Mouse (Mus musculus) Patski (cell line): ENCODE data around the gene Sytl2. TPM values are rescaled to one million over a fixed set of nuclear protein-coding genes. Genes with fewer than 3 reads are reported as not detected.

Experiments used
- ATAC-seq: fragments of 100-300 bp; one replicate; pipeline ENCODE4 v1.8.0; 2021
- CTCF ChIA-PET: fragments of 350-600 bp; sonication (Branson Sonifier 250); formaldehyde crosslinking; loops from one replicate; lab custom pipeline; 2022; ENCODE audit warnings: inconsistent platforms; lab: Charles Lee
- POLR2A ChIA-PET: fragments of 350-600 bp; sonication (Branson Sonifier 250); formaldehyde crosslinking; loops from one replicate; lab custom pipeline; 2022; ENCODE audit warnings: antibody characterized with exemption, inconsistent platforms; lab: Charles Lee
- DNase-seq: peaks from one replicate; pipeline ENCODE4 v3.0.0-alpha.2; 2011; ENCODE audit warnings: low read depth, low spot score
- H3K27me3 ChIP-seq: fragments of 371-371 bp; one replicate; pipeline ENCODE4 v1.5.1; 2021
- CTCF ChIP-seq: fragments of 100-300 bp; IDR thresholded peaks from one replicate; pipeline ENCODE4 v1.5.1; 2021
- in situ Hi-C: fragments of 300-500 bp; cut with MboI; formaldehyde crosslinking; loops from 3 replicates; pipeline ENCODE4 v1.11.1; 2018; ENCODE audit warnings: low pct_unique_long_range_greater_than_20kb, mixed read lengths
- polyA plus RNA-seq: library from polyadenylated mRNA; unstranded; gene quantifications from one replicate; pipeline ENCODE4 v1.2.3, GENCODE M21; 2021

Sytl2 gene
- polyA plus RNA-seq, 1 experiment from 2014 or later = 214 TPM

DNA sequence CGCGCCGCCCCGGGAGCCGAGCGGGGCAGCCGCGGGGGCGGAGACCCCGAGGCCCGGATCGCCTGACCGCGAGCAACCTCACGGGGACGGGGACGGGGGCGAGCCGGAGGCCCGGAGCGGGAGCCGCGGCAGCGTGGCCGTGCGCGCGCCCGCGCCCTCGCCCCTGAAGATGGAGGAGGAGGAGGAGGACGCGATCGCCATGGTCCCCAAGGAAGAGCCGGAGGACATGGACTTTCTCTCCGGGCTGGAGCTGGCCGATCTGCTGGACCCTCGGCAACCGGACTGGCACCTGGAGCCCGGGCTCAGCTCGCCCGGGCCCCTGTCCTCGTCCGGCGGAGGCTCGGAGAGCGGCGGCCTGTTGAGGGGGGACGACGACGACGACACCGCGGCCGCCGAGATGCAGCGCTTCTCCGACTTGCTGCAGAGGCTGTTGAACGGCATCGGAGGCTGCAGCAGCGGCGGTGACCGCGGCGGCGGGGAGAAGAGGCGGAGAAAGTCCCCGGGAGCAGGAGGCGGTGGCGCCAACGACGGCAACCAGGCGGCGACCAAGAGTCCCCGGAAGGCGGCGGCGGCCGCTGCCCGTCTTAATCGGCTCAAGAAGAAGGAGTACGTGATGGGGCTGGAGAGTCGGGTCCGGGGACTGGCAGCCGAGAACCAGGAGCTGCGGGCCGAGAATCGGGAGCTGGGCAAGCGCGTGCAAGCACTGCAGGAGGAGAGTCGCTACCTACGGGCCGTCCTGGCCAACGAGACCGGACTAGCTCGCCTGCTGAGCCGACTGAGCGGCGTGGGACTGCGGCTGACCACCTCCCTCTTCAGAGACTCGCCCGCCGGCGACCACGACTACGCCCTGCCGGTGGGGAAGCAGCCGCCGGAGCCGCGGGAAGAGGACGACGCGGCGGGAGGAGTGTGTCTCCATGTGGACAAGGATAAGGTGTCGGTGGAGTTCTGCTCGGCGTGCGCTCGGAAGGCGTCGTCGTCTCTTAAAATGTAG, 141.3 kb downstream of the Sytl2 start:
- in situ Hi-C loops = loop anchor here (25.0 kb wide), 1 partner anchor 456 kb away; the partner anchor contains the start of gene Eed
- ATAC-seq = peak; percentile 10
- CTCF ChIA-PET = no interaction called here
- POLR2A ChIA-PET = interaction anchor here (0.9 to 2.3 kb wide), 6 partner anchors 13 to 237 kb away, joined by 3 to 9 read pairs (median 4); partner anchors contain the start of gene Tmem126a
- TF ChIP-seq CTCF = no peak
- DNase-seq = no peak
- H3K27me3 ChIP-seq = no peaks in the 10 kb centered on the region

GRCm38 (mm10) chr7:90444206-90444605, 142.2 kb downstream of the Sytl2 start:
- no peak for TF ChIP-seq CTCF
- in situ Hi-C loops = loop anchor here (25.0 kb wide), 1 partner anchor 457 kb away; the partner anchor contains the start of gene Eed

DNA sequence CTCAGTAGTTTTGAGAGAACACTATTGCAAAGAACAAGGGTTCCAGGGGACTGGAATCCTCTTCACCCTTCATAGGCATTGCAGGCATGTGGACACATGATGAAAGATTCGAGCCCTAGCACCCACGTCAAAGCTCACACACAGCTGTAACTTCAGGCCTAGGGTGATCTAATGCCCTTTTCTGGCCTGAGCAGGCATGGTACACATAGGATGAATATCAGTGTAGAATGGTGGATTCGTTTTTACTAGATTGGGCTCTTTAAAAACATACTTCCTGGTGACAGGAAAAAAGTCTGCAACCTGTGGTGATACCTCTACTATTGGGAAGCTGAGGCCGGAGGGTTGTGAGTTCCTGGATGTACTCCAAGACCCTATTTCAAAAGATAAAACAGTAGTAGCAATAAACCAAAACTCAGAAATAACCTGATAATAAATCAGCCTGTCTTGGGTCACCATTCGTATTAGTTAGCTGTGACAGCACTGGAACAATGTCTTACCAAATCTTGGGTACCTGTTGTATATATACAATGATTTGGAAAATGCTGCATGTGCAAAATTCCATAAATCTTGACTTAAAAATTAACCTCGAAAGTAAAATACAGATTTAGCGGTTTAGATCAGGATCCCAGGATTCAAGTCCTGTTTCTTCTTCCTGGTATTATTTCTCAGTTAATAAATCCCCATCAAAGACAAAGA, 154.2 kb downstream of the Sytl2 start:
- ChIA-PET CTCF (interaction anchor here (1.1 to 1.8 kb wide), 2 partner anchors 8 to 10 kb away, joined by 4 read pairs; no protein-coding TSS in a partner anchor), POLR2A (interaction anchor here (0.6 to 1.9 kb wide), 3 partner anchors 13 to 660 kb away, joined by 3 to 9 read pairs (median 3); partner anchors contain the start of gene Crebzf)
- TF ChIP-seq CTCF = no peak
- ATAC-seq (no peak), DNase-seq (no peak)
- H3K27me3 ChIP-seq = no peaks in the 10 kb centered on the region
- in situ Hi-C loops = no loop called here

More at GRCm38 (mm10) chr7:90444206-90444605, 142.2 kb downstream of the Sytl2 start:
- POLR2A ChIA-PET = interaction anchor here (2.2 to 2.3 kb wide), 2 partner anchors 12 to 17 kb away, joined by 5 to 9 read pairs; partner anchors contain the start of gene Tmem126a
- no peaks in the 10 kb centered on the region for H3K27me3 ChIP-seq
- CTCF ChIA-PET = no interaction called here
- DNase-seq = no peak
- ATAC-seq = no peak

DNA sequence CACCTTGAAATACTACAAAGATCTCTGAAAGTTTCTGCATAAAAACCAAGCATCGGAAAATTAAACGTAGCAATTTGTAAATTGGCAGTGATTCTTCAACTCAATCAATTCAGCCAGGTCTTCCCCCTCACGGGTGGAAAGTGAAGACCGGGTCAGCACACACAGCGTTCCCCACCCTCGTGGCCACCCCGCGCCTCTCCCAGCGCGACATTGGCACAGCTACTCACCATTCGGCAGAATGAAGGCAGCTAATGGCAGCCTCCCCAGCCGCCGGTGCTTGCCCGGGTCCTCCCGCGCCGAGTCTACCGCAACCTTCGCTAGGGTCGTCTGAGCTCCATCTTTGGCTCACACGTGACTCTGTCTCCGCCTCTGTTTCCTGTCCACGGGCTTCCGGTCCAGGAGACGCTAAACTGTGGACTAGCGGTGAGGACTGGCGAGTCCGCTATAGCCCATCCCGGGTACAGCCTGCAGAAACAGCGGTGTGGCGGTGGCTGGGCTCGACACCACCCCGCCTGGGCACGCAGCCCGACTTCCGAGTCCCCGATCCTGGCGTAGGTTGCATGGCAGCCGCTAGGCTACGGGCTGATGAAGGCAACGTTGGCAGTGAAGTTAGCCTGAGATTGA, 154.9 kb downstream of the Sytl2 start, which contains the start of gene Tmem126a:
Tmem126a (minus strand) TSS at position 385 of the 624 bp plus-strand sequence.
- ChIA-PET CTCF (interaction anchor here (1.1 to 1.8 kb wide), 2 partner anchors 9 to 10 kb away, joined by 4 read pairs; no protein-coding TSS in a partner anchor), POLR2A (interaction anchor here (0.9 to 1.9 kb wide), 2 partner anchors 13 to 262 kb away, joined by 3 to 9 read pairs; partner anchors contain the start of gene Crebzf)

DNA sequence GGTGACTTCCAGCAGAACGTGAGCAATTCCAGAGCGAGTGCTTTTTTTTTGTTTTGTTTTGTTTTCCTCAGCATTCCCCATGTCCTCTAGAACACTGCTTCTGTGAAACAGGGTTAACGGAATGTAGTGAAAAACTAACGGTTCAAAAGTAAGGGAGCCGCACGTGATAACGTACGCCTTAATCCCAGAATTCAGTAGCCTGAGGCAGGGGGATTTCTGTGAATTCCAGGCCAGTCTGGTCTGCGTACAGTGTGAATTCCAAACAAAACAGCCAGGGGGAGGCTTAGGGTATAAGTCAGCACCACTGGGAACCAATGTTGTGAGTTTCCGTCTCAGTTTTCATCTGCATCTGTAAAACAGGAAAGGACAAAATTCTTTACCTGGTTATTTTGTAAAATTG, 155.5 kb downstream of the Sytl2 start:
- no peak for TF ChIP-seq CTCF
- in situ Hi-C loops = no loop called here
- DNase-seq (no peak), ATAC-seq (peak; percentile 4)
- ChIA-PET POLR2A (interaction anchor here (1.9 kb wide), 1 partner anchor 14 kb away, joined by 9 read pairs; the partner anchor contains the start of gene Crebzf), CTCF (no interaction called here)
- H3K27me3 ChIP-seq = no peaks in the 10 kb centered on the region

More for the DNA sequence above, 154.9 kb downstream of the Sytl2 start, which contains the start of gene Tmem126a:
- in situ Hi-C loops = no loop called here
- no peak for TF ChIP-seq CTCF
- ATAC-seq (peak; percentile 91), DNase-seq (no peak)
- no peaks in the 10 kb centered on the region for H3K27me3 ChIP-seq

Other genes with a start within 250 kb of the Sytl2 start
- 331 TPM for gene Picalm, start 172.0 kb upstream of the Sytl2 start, polyA plus RNA-seq
- not detected for gene Ccdc83, start 36.5 kb upstream of the Sytl2 start, polyA plus RNA-seq
- gene Ccdc89, start 124.3 kb downstream of the Sytl2 start, polyA plus RNA-seq = 0.65 TPM
- gene Crebzf, start 140.5 kb downstream of the Sytl2 start, polyA plus RNA-seq = 79.7 TPM
- 82.5 TPM for gene Tmem126a, start 155.0 kb downstream of the Sytl2 start, polyA plus RNA-seq
- 12.9 TPM for gene Tmem126b, start 173.7 kb downstream of the Sytl2 start, polyA plus RNA-seq
- 1.5 TPM for gene Dlg2, start 174.4 kb downstream of the Sytl2 start, polyA plus RNA-seq